Mouse (Mus musculus) adrenal gland, postnatal 25 days (tissue): ENCODE measurements at regions not wholly inside any gene's neighbourhood (a gene's known extent, or its start where the extent isn't known, plus 50 kb on each side); places are given as distances from the start of the nearest gene placed in this dataset.
"Not testable (repeated sequence)": the region's sequence is repeated elsewhere in the genome, so short reads cannot be mapped to it uniquely, and the experiment has no call there.

Source experiments
- DNase-seq: peaks from one replicate; pipeline ENCODE4 v3.0.0; 2021; ENCODE audit warnings: mixed read lengths

GRCm38 (mm10) chr15:91916946-91917345, 78.9 kb downstream of the Smgc start:
- DNase-seq: no peak

GRCm38 (mm10) chr15:91917877-91918276, 79.8 kb downstream of the Smgc start:
- no peak for DNase-seq

DNA sequence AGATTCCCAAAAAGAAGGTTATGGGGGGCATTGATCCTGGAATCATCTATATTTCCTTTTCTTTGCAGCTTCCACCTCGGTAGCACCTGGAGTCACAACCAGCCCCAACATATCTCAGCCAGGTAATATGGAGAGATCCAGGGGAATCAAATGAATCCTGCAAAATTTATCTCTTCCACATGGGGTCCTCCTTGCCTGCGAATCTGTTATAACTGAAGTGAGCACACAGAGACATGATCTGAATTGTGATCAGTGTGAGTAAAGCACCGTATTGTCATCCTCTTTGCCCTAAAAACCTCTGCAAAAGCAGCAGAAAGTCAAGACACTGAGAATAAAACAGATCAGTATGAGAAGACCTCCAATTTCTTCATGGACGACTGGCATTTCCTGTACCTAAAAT, 86.5 kb downstream of the Smgc start:
- no peak for DNase-seq

GRCm38 (mm10) chr15:91927492-91927891, 89.4 kb downstream of the Smgc start:
- DNase-seq: no peak

- no peak for DNase-seq
Observed at GRCm38 (mm10) chr15:91928511-91928910, 90.4 kb downstream of the Smgc start.

DNA sequence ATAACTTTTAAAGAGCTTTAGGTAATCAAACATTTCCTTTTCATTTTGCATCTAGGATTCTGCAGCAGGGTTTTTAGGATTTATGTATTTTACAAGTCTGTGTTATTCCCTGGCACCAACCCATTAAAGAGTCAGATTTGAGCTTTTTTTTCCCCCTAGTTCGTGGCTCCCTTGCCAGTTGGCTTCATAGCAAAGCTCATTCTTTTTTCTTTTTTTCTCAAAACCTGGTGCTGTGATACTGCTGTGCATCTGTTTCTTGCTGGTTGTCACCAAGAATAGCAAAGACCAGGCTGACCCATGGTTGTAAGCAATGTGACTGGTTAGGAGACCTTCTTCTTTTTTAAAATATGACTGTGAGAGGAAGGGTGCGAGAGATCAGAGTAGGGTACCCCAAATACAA, 93.7 kb upstream of the Cntn1 start:
- DNase-seq: no peak

DNA sequence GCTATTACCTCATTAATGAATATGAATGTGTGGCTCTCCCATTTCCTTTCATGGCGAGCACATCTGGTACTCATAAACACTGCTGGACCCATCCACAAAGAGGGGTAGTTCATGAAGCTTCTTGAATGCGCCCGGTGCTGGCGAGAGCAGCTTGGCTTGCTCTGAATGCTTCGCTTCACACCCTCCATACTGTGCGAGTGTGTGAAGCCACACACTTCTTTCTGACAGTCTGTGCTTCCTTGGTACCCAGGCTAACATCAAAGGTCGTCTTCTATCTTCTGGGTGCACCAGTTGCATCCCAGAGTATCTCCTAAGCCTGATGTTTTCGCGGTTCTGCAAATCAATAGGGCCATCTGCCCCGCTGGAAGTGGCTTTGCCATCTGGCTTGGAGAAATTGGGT, 85.8 kb upstream of the Cntn1 start:
- DNase-seq: no peak

GRCm38 (mm10) chr15:91969378-91969777, 81.6 kb upstream of the Cntn1 start:
- DNase-seq: peak; percentile 65

- DNase-seq: no peak
Observed at GRCm38 (mm10) chr15:91971411-91971810, 79.6 kb upstream of the Cntn1 start.

DNA sequence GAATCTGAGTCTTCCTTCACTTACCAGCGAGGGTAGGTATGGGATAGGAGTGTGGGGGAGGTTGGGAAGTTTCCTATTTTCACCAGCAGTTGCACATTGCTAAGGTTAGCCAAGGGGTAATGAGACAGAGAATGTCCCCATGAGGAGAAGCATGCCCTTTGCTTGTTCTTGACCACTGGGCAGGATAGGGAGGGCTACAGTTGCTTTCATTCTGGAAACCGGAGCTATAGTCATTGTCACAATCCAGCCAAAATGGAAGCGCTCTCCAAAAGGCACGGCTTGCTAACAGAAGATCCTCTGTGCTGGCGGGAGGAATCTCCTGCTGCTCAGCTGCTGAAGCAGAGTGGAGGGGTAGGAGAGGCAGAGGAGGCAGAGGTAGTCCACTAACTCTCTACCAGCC, 79.1 kb upstream of the Cntn1 start:
- DNase-seq: no peak

DNA sequence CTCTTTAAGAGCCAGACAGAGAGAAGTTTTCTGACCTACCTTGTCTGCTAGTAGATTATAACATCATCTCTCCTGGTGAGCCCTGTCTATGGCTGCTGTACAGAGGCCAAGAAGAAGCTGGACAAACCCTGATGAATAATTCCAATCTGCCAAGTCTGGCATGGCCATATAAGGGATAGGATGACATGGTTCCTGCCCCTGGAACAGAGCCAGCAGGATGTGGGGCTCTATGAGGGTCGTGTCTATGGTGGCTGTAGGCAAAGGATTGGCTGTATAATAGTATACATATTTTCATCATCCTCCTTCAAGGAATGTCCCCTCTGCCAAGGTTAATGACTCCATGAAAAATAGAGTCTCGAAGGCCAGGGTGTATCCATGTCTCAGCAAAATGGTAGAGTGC, 75.4 kb upstream of the Cntn1 start:
- no peak for DNase-seq

- DNase-seq: not testable (repeated sequence)
Observed at GRCm38 (mm10) chr15:91983186-91983585, 67.8 kb upstream of the Cntn1 start.

DNA sequence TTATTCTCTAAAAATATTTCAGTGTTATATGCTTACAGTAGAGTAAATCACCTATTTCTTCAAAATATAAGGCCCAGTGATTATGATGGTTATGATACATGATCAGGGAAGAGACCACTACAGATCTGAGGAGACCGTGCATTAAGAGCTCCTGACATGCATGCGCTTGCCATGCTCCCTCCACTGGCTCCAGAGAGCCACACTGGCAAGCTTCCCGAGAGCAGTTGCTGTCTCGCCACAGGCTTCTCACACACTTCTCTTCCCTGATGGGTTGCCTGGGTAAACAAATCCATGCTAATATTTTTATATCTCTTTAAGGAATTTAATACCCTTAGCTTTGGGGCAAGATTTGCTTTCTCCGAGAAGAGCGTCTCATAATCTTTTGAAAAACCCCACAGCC, 50.9 kb upstream of the Cntn1 start:
- DNase-seq: no peak
